Mouse (Mus musculus) small intestine, adult 2 months (tissue): Measurements from ENCODE around the gene Irak2.

Source experiments
- CTCF ChIP-seq: fragments of 200-500 bp; IDR thresholded peaks from 2 replicates; pipeline ENCODE4 v1.5.1; 2012; ENCODE audit warnings: low read depth, mild to moderate bottlenecking, control low read depth, inconsistent platforms, low read length, moderate library complexity, mixed read lengths; ENCODE audit not compliant: insufficient replicate concordance, insufficient read length; ENCODE audit errors: extremely low read depth
- POLR2A ChIP-seq: fragments of 200-500 bp; IDR thresholded peaks from 2 replicates; pipeline ENCODE4 v1.6.1; 2012; ENCODE audit warnings: low read depth, mild to moderate bottlenecking, control low read depth, inconsistent platforms, low read length, moderate library complexity

GRCm38 (mm10) chr6:113683081-113683825, 45.0 kb downstream of the Irak2 start:
- TF ChIP-seq POLR2A (no peak), CTCF (no peak)
